Mouse (Mus musculus) heart, adult 2 months (tissue): ENCODE results near the gene Upk3b. TPM values are rescaled to one million over a fixed set of nuclear protein-coding genes. Genes with fewer than 3 reads are reported as not detected.

ENCODE experiments used
- DNase-seq, 2 experiments: peaks; one replicate each; pipeline ENCODE4 v3.0.0; 2021
- H3K27ac ChIP-seq: fragments of 200-600 bp; 2 replicates; pipeline ENCODE4 v1.8.1; 2022
- H3K27me3 ChIP-seq: fragments of 200-500 bp; 2 replicates; pipeline ENCODE4 v1.6.1; 2012; ENCODE audit warnings: mild to moderate bottlenecking, low read length, inconsistent platforms, mixed read lengths; ENCODE audit not compliant: control insufficient read depth, insufficient read depth
- H3K36me3 ChIP-seq: fragments of 200-500 bp; 2 replicates; pipeline ENCODE4 v1.6.1; 2012; ENCODE audit warnings: low read length, inconsistent platforms; ENCODE audit not compliant: control insufficient read depth, insufficient read depth
- H3K4me1 ChIP-seq: fragments of 200-500 bp; 2 replicates; pipeline ENCODE4 v1.6.1; 2011; ENCODE audit warnings: low read length; ENCODE audit not compliant: control insufficient read depth, insufficient read depth
- H3K4me3 ChIP-seq: fragments of 200-600 bp; 2 replicates; pipeline ENCODE4 v1.8.1; 2022
- H3K79me2 ChIP-seq: fragments of 200-500 bp; replicated peaks from 2 replicates; pipeline ENCODE4 v1.6.1; 2012; ENCODE audit warnings: mild to moderate bottlenecking, inconsistent platforms, low read length, moderate library complexity, mixed read lengths; ENCODE audit not compliant: control insufficient read depth, insufficient read depth
- H3K9ac ChIP-seq: fragments of 200-500 bp; 2 replicates; pipeline ENCODE4 v1.6.1; 2012; ENCODE audit warnings: low read depth, mild to moderate bottlenecking, control low read depth, inconsistent platforms, low read length, mixed read lengths
- CTCF ChIP-seq: fragments of 200-600 bp; IDR thresholded peaks from 2 replicates; pipeline ENCODE4 v1.8.1; 2022; ENCODE audit warnings: antibody characterized with exemption, mild to moderate bottlenecking, moderate library complexity
- EP300 ChIP-seq: fragments of 200-500 bp; IDR thresholded peaks from 2 replicates; pipeline ENCODE4 v1.6.1; 2011; ENCODE audit warnings: low read depth, low read length, control low read depth; ENCODE audit not compliant: insufficient read depth
- POLR2A ChIP-seq: fragments of 200-500 bp; IDR thresholded peaks from 2 replicates; pipeline ENCODE4 v1.6.1; 2011; ENCODE audit warnings: mild to moderate bottlenecking, low read depth, low read length, control low read depth; ENCODE audit not compliant: insufficient read depth
- WGBS: fragments of 180-500 bp; shearing (Covaris S2); methylation state at CpG from one replicate; pipeline ENCODE4 v1.1.7; 2018; 5-methylcytosine and 5-hydroxymethylcytosine counted together
- intact Hi-C: fragments of 180-260 bp; cut with DNase I; formaldehyde crosslinking; loops from one replicate; pipeline ENCODE4 v1.15.1; 2025
- polyA plus RNA-seq: library from polyadenylated mRNA; depleted of rRNA; stranded (reverse); fragments of >200 nt; gene quantifications from 2 replicates; pipeline ENCODE4 v1.2.3, GENCODE M21; 2012
- total RNA-seq, 2 experiments: library from RNA; stranded (reverse); gene quantifications; 2 replicates each; pipeline ENCODE4 v1.2.3; 2021

The Upk3b gene
- total and polyA plus RNA-seq, 3 experiments: 16.7 to 25.8 (median 18.6) TPM

DNA sequence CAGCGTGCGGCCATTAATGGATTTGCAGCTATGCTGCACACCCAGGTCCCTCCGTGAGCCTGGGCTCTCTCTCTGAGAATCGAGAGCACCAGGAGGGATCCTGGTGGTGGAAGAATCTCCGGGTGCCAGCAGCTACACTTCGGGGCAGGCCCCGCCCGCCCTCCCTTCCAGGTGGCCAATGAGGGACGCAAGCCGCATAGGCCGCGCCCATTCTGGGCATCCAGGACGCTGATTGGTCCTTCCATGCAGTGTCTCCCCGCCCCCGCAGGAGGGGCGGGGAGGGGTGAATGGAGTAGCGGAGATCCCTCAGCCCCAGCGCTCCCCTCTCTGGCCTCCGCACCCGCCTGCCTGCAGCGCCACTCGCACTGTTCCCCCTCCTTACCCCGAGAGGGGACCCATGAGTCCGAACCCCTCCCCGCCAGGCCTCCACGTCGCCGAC, 45.4 kb downstream of the Upk3b start, which contains the start of gene Rasa4:
Gene Rasa4, plus strand, starts transcription at position 248 of the 439 bp plus-strand sequence.
- H3K4me3 ChIP-seq: peak within 1 kb of the TSS; percentile 89

DNA sequence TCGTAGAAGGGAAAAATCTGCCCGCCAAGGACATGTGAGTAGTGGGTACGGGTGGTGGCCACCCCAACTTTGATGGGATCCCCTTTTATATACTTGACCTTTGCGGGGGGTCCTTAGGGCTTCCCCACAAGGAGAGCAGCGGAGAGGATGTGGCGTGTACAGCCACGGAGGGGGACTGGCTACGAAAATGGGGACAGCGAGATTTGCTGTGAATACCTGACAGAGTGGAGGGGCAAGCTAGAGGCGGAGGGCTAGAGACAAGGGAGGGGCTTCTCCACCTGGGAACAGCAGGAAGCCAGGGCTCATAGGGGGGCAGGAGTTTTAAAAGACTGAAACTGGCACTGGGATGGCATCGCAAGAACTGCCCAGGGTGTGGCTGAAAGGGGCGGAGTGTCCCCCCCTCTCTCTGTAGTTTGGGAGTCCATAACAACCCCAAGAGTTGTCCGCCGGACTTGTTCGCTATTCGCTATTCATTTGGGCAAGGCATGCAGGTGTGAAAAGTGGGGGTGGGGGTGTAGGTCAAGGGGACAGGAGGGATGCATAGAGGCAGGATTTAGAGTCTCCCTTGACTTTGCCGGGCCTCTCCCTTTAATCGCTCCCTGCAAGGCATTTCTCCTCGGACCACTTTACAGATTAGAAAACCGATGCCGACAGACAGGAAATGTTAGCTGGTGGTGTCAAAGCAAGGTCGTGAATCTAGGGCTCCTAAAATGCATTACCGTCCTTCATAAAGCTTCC, 46.0 kb downstream of the Upk3b start:
- Histone ChIP-seq H3K79me2 (no peaks in the 10 kb centered on the region), H3K4me1 (peaks cover 4% of the 10 kb centered on the region), H3K36me3 (no peaks in the 10 kb centered on the region), H3K9ac (peak overlapping the region; percentile 81), H3K27ac (peak overlapping the region; percentile 60), H3K27me3 (no peaks in the 10 kb centered on the region), H3K4me3 (peak overlapping the region; percentile 89)
- peak; percentile 31 to 46 for DNase-seq
- intact Hi-C loops: loop anchor here (2.0 kb wide), 1 partner anchor 32 kb away; the partner anchor contains the start of gene Polr2j
- 4% methylated on average over 23 of the region's 23 CpGs for WGBS
- no peak for TF ChIP-seq POLR2A
- TF ChIP-seq CTCF: no peak
- no peak for TF ChIP-seq EP300

More for the DNA sequence above, 45.4 kb downstream of the Upk3b start, which contains the start of gene Rasa4:
- under 1% methylated on average over 28 of the region's 28 CpGs for WGBS
- Histone ChIP-seq H3K9ac (peak within 1 kb of the TSS; percentile 81), H3K27ac (peak within 1 kb of the TSS; percentile 60), H3K27me3 (no peaks in the 10 kb centered on the region), H3K79me2 (no peaks in the 10 kb centered on the region), H3K4me1 (peaks cover 4% of the 10 kb centered on the region), H3K36me3 (no peaks in the 10 kb centered on the region)
- peak; percentile 92 to 96 for DNase-seq
- TF ChIP-seq CTCF (peak; percentile 47), POLR2A (peak; percentile 56), EP300 (no peak)
- intact Hi-C loops: loop anchor here (2.0 kb wide), 1 partner anchor 33 kb away; the partner anchor contains the start of gene Polr2j

DNA sequence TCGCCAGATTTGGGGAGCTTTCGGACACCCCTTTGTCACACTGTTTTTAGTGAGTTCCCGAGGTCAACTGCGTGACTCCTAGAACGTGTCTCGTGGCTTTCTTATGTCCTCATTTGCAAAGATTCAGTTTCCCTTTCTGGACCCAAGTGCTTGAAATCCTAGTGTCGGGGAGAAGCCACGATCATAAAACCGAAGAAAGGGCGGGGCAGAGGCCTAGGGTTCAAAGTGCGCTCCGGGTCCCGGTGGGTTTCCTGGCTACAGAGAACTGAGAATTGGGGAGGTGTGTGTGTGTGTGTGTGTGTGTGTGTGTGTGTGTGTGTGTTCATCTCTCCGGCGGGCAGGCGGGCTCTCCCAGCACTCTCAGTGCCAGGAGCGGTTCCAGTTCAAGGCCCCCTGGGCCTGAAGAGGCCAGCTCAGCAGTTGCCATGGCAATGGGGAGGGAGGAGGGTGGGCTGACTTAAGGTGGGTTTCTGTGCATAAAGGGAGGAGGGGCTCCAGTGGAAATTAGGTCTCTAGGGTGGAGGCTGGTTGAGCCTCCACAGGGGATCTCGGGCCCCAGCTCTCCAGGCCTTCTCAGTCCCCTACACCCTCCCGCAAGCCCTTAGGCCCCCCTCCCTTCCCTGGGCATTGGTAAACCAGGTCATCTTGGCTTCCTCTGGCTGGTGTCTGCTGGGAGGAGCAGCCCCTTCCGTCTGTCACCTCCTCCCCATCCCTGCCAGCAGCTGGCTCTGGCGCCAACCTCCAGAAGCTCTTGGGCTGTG, 46.8 kb downstream of the Upk3b start:
- H3K4me1 ChIP-seq: peaks cover 4% of the 10 kb centered on the region
- H3K27ac ChIP-seq: no peak overlapping the region; the same call in 1 of the 2 replicates
- no peaks in the 10 kb centered on the region for H3K27me3 ChIP-seq
- DNase-seq: peak in 1 of 2 experiments; percentile 20
- peak overlapping the region; percentile 89 for H3K4me3 ChIP-seq
- TF ChIP-seq CTCF (no peak), POLR2A (no peak), EP300 (no peak)
- peak overlapping the region; percentile 81 for H3K9ac ChIP-seq
- intact Hi-C loops: loop anchor here (2.0 to 5.0 kb wide), 2 partner anchors 32 to 38 kb away; partner anchors contain the start of gene Polr2j
- WGBS: 35% methylated on average over 21 of the region's 21 CpGs
- H3K36me3 ChIP-seq: no peaks in the 10 kb centered on the region
- no peaks in the 10 kb centered on the region for H3K79me2 ChIP-seq

DNA sequence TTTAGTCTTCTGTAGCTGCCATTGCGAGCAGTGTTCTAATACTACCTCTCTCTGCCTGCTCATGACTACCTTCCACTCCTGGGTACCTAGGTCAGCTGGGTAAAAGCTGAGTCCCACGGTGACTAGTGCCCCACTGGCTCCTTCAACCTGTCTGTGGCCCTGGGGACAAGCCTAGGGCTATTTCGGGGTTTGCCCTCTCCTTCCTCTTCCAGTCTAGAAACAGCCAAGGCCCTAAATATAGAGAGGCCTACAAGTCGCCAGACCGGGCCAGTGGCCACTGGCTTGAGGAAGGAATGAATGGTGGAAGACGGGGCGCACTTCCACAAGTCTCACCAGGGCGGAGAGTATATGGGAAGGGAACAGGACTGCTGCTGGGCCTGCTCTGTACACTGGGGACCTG, 48.0 kb downstream of the Upk3b start:
- H3K36me3 ChIP-seq: no peaks in the 10 kb centered on the region
- H3K79me2 ChIP-seq: no peaks in the 10 kb centered on the region
- intact Hi-C loops: loop anchor here (5.0 kb wide), 1 partner anchor 39 kb away; no protein-coding TSS in a partner anchor
- TF ChIP-seq POLR2A (no peak), EP300 (no peak), CTCF (no peak)
- no peak overlapping the region for H3K9ac ChIP-seq
- no peak overlapping the region for H3K27ac ChIP-seq
- H3K27me3 ChIP-seq: no peaks in the 10 kb centered on the region
- H3K4me3 ChIP-seq: no peak overlapping the region
- WGBS: 80% methylated on average over 8 of the region's 8 CpGs
- DNase-seq: no peak
- H3K4me1 ChIP-seq: peaks cover 4% of the 10 kb centered on the region

DNA sequence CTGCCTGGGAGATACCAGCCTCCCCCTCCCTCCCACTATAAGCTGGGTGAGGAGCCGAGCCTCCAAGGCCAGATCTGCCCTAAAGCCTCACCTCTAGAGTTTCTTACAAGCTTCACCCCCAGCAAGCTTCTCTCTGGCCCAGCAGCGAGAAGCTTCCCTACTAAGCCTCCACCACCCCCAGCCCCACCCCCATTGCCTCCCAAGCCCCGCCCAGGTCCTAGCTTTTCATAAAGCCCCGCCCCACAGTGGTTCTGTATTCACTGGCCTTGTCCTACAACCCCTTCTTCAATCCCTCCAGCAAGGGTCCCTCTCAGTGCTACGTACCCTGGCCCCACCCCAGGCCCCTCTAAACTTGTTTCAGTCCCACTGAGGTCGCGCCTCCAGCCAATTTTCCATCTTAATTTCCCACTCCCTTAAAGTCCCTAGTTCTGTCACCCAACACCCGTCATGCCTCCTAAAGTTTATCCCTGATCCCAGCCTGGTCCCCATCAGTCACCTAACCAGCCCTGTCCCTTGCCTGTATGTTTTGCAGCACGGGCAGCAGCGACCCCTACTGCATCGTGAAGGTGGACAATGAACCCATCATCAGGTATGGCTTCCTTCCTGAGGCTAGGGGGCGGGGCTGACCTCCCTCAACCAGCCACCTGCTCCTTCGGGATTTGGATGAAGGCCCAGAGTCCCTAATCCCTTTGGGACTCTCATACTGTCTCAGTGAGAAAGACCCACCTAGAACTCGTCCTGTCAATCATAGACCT, 50.7 kb downstream of the Upk3b start:
- Histone ChIP-seq H3K79me2 (no peaks in the 10 kb centered on the region), H3K4me1 (peaks cover 2% of the 10 kb centered on the region), H3K27ac (no peak overlapping the region), H3K36me3 (no peaks in the 10 kb centered on the region), H3K4me3 (no peak overlapping the region), H3K27me3 (no peaks in the 10 kb centered on the region), H3K9ac (no peak overlapping the region)
- TF ChIP-seq POLR2A: no peak
- peak; percentile 51 for TF ChIP-seq CTCF
- WGBS: 27% methylated on average over 14 of the region's 14 CpGs
- no peak for DNase-seq
- intact Hi-C loops: loop anchor here (5.0 kb wide), 1 partner anchor 42 kb away; no protein-coding TSS in a partner anchor
